Mouse (Mus musculus): ENCODE data around the gene Sh3bgrl2.

The Sh3bgrl2 gene

GRCm38 (mm10) chr9:83686511-83687100 is 138.5 kb downstream of the Sh3bgrl2 start:
- DNase-seq (ENCODE audit: low read depth), result no peak

- DNase-seq (ENCODE audit: low read depth), result no peak
Observed at GRCm38 (mm10) chr9:83687904-83688303, 139.8 kb downstream of the Sh3bgrl2 start.
